Mouse (Mus musculus) testis, adult 10 weeks (tissue): ENCODE data around the gene Kcns3. TPM values are rescaled to one million over a fixed set of nuclear protein-coding genes. Genes with fewer than 3 reads are reported as not detected.

Experiments
- polyA plus RNA-seq: library from polyadenylated mRNA; stranded (reverse); fragments of 350-450 nt; fragmentation: Illumina TruSeq; extraction: RNeasy Lipid Tissue Mini Kit (QIAGEN cat#74804); gene quantifications from one replicate; pipeline ENCODE4 v1.2.3, GENCODE M21; 2014; ENCODE audit warnings: low read depth, low replicate concordance

Kcns3 gene
- not detected for polyA plus RNA-seq

GRCm38 (mm10) chr12:11151015-11151414 is at the start of gene Kcns3:
Gene Kcns3 (minus strand): TSS chr12:11151056.

Other genes starting within 250 kb of the Kcns3 start
- not detected for gene Msgn1, start 57.9 kb upstream of the Kcns3 start, polyA plus RNA-seq
- gene Gen1, start 114.7 kb upstream of the Kcns3 start, polyA plus RNA-seq, result 12.2 TPM
- 256 TPM for gene Smc6, start 114.8 kb upstream of the Kcns3 start, polyA plus RNA-seq